Mouse (Mus musculus): ENCODE data around the gene R3hdml.

DNA sequence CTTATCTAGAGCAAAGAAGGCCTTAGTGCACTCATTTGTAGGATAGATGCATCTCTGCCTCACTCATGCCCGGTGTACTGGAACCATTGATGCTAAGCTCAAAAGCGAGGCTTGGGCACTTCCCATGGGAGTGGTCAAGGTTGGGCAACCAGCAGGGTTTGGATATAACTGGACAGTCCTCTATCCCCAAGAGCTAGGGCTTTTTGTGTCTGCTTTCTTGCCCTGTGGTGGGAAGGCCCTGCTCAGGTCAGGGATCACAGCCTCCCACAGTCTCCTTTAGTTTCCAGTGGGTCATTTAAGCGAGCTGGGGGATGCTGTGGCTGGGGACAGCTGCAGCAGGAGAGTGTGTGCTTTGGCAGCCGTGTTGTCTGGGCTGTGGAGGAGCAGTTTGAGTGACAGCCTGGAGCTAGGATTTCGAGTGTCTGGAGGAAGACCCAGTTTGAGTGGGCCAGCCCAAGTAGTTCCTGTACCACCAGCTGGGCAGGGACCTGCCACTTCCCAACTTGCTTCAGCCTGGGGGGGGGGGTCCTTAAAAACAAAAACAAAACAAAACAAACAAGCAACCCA lies 2.3 kb upstream of the R3hdml start:
- no peak for TF ChIP-seq SMC3 (IDR thresholded peaks at IDR 0.05; ENCODE audit: low read depth, low read length)
- TF ChIP-seq ZMIZ1 (IDR thresholded peaks at IDR 0.05; ENCODE audit: low read depth, low read length) = no peak
- TF ChIP-seq PAX5 (IDR thresholded peaks at IDR 0.05; ENCODE audit: low read length) = no peak
- no peak for TF ChIP-seq POLR2A (IDR thresholded peaks at IDR 0.05; ENCODE audit: low read depth, low read length)
- TF ChIP-seq ELF1 (IDR thresholded peaks at IDR 0.05; ENCODE audit: low read depth, low read length) = no peak
- no peak for TF ChIP-seq MEF2A (IDR thresholded peaks at IDR 0.05; ENCODE audit: borderline replicate concordance, low read depth, low read length)
